Mouse (Mus musculus) MEL (cell line): ENCODE results near the gene Grin2b.

ENCODE experiments used
- CHD2 ChIP-seq: IDR thresholded peaks from 2 replicates; pipeline ENCODE4 v1.6.1; 2011; ENCODE audit warnings: low read length, improper control_type of control experiment
- CTCF ChIP-seq, 3 experiments: IDR thresholded peaks in 2 of 3; conservative IDR thresholded peaks in 1 of 3; 2 replicates each; pipeline ENCODE4 v1.5.1; 2011 to 2012; ENCODE audit warnings: low read length in 3 of 3, low read depth in 2 of 3, mild to moderate bottlenecking in 2 of 3, improper control_type of control experiment in 1 of 3, inconsistent platforms in 1 of 3, mixed read lengths in 1 of 3, moderate library complexity in 1 of 3; ENCODE audit not compliant: control insufficient read depth in 1 of 3, insufficient read depth in 1 of 3, poor library complexity in 1 of 3, severe bottlenecking in 1 of 3
- ELF1 ChIP-seq: IDR thresholded peaks from 2 replicates; pipeline ENCODE4 v1.6.1; 2014; ENCODE audit warnings: low read depth, mild to moderate bottlenecking, inconsistent platforms, low read length, improper control_type of control experiment, moderate library complexity
- ETS1 ChIP-seq: IDR thresholded peaks from 2 replicates; pipeline ENCODE4 v1.6.1; 2012; ENCODE audit warnings: low read depth, mild to moderate bottlenecking, inconsistent platforms, low read length, improper control_type of control experiment, moderate library complexity
- POLR2A ChIP-seq, 2 experiments: IDR thresholded peaks; 2 replicates each; pipeline ENCODE4 v1.6.1; 2011 to 2012; ENCODE audit warnings: low read length in 2 of 2, mild to moderate bottlenecking in 2 of 2, control low read depth in 1 of 2, improper control_type of control experiment in 1 of 2, low read depth in 1 of 2, moderate library complexity in 1 of 2; ENCODE audit not compliant: control insufficient read depth in 1 of 2, insufficient read depth in 1 of 2, poor library complexity in 1 of 2
- TCF12 ChIP-seq: IDR thresholded peaks from 2 replicates; pipeline ENCODE4 v1.6.1; 2014; ENCODE audit warnings: low read depth, mild to moderate bottlenecking, inconsistent platforms, low read length, improper control_type of control experiment, moderate library complexity
- USF1 ChIP-seq: IDR thresholded peaks from 2 replicates; pipeline ENCODE4 v1.6.1; 2014; ENCODE audit warnings: low read depth, mild to moderate bottlenecking, inconsistent platforms, low read length, improper control_type of control experiment, moderate library complexity

DNA sequence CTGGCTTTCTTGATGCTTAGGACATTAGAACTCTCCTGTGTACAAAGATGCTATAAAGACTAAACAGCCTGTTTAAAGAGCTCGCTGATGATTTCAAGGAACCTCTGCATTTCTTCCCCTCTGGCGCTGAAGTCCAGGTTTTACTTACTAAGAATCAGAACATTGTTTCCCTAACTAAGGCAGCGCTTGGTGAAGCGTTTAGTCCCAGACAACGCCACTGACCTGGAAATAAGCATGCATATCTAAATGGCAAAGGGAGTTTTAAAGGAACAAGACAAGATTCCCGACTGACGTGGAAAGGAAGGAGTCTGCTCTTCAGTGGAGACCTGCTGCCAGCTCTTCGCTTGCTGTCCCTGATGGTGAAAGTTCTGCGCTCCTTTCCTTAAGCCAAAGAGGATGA is 367.9 kb downstream of the Grin2b start:
- TF ChIP-seq USF1: no peak
- TF ChIP-seq CTCF (IDR thresholded peaks at IDR 0.05 in 2 of 3, conservative IDR thresholded peaks at IDR 0.05 in 1 of 3; ENCODE audit: control insufficient read depth in 1 of 3, insufficient read depth in 1 of 3, low read depth in 2 of 3, low read length in 3 of 3, poor library complexity in 1 of 3, severe bottlenecking in 1 of 3): no peak
- TF ChIP-seq POLR2A (IDR thresholded peaks at IDR 0.05; ENCODE audit: control insufficient read depth in 1 of 2, insufficient read depth in 1 of 2, low read depth in 1 of 2, low read length in 2 of 2, poor library complexity in 1 of 2): no peak
- TF ChIP-seq TCF12: no peak
- TF ChIP-seq CHD2: no peak
- TF ChIP-seq ETS1: no peak
- TF ChIP-seq ELF1: no peak
